Mouse (Mus musculus) ES-Bruce4 (cell line): ENCODE results near the gene Gm5485.

Experiments
- CTCF ChIP-seq: IDR thresholded peaks from one replicate; pipeline ENCODE4 v1.8.1; 2011; ENCODE audit warnings: low read depth, low read length
- EP300 ChIP-seq: IDR thresholded peaks from 2 replicates; pipeline ENCODE4 v1.6.1; 2011; ENCODE audit warnings: low read depth, low read length; ENCODE audit not compliant: insufficient read depth
- POLR2A ChIP-seq: IDR thresholded peaks from one replicate; pipeline ENCODE4 v1.8.1; 2011; ENCODE audit warnings: low read length; ENCODE audit not compliant: insufficient read depth

DNA sequence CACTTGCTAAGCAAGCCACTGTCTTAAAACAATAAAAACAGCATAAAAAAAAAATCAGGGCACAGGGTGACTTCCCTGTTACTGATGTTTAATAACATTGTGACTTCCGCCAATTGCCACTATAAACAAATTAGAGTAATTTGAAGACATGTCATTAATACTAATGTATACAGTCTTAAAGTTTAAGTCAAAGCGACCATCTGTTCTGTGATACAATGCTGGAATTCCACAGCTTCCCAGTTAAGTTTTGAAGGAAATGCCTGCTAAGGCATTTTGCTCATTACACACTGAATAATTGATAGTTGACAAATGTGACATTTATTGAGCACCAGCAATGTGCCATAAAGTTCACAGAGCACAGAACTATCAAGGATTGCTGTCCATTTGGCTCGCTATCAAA is 6.3 kb upstream of the Gm5485 start:
- TF ChIP-seq POLR2A (no peak), CTCF (no peak), EP300 (no peak)
